Comparison of ENCODE assay signal across 7 mouse cellular contexts in the genomic region with DNA sequence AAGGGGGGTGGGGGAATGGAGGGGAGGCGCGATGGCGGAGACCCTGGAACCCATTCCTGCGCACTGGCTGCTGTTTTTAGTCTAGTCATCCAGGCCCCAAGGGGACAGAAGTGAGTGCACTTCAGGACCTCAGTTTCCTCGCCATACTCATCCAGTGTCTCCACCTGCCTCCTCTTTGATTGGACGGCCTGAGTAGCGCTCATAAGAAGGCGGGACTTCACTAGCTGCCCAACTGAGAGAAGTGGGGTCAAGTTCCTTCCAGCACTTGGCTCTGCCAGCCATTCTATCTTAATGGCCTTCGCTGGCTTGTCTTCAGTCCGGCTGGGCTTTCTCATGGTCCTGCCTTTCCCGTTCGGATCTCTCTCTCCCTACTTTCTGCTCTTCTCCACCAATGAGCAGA. TPM values are rescaled to one million over a fixed set of nuclear protein-coding genes. Genes with fewer than 3 reads are reported as not detected.
DNase-seq lines count a peak whose midpoint lies in the region; ATAC-seq and TF ChIP-seq lines count a peak whose summit lies in the region.

No protein-coding gene starts in this region.

- no peak overlapping the region for H3K27ac ChIP-seq in kidney, adult 2 months (ENCODE audit: insufficient read depth, low read depth, low read length)
- no peak overlapping the region for H3K27ac ChIP-seq in hindbrain, embryonic 11.5 days (ENCODE audit: low read depth, low read length)

- no peak overlapping the region for H3K9ac ChIP-seq in hindbrain, embryonic 11.5 days (ENCODE audit: low read depth, low read length)

- no peak overlapping the region for H3K4me3 ChIP-seq in kidney, adult 2 months (ENCODE audit: insufficient read depth, low read depth, low read length)
- no peak overlapping the region for H3K4me3 ChIP-seq in hindbrain, embryonic 11.5 days (ENCODE audit: low read depth, low read length)

- 32% methylated on average over 12 of the region's 12 CpGs for WGBS in kidney, adult 2 months
- WGBS in hindbrain, embryonic 11.5 days, result 16% methylated on average over 12 of the region's 12 CpGs

- no peaks in the 10 kb centered on the region for H3K36me3 ChIP-seq in kidney, adult 2 months (ENCODE audit: control insufficient read depth, insufficient read depth, low read length)
- H3K36me3 ChIP-seq in hindbrain, embryonic 11.5 days (ENCODE audit: control insufficient read depth, insufficient read depth, low read length), result no peaks in the 10 kb centered on the region

- peak; percentile 40 for DNase-seq in kidney, adult 2 months
- no peak for DNase-seq in kidney, adult 11 months
- DNase-seq in embryo, embryonic 10 days (ENCODE audit: low spot score), result peak; percentile 55
- no peak for DNase-seq in hindbrain, embryonic 11.5 days (ENCODE audit: low spot score)
- peak; percentile 35 for DNase-seq in mesoderm, embryonic 11.5 days (ENCODE audit: low read depth, low spot score)
- DNase-seq in urinary bladder, postnatal 10 days (ENCODE audit: low spot score), result no peak
- no peak for DNase-seq in cerebellum, postnatal 36 days

- H3K9me3 ChIP-seq in hindbrain, embryonic 11.5 days (ENCODE audit: control insufficient read depth, low read length), result no peaks in the 10 kb centered on the region

- ATAC-seq in hindbrain, embryonic 11.5 days (ENCODE audit: low FRiP score), result no peak

- no peak for TF ChIP-seq CTCF in kidney, adult 2 months (conservative IDR thresholded peaks at IDR 0.05; ENCODE audit: insufficient read depth, insufficient read length, low read depth, low read length)

- TF ChIP-seq POLR2A in kidney, adult 2 months (IDR thresholded peaks at IDR 0.05; ENCODE audit: low read depth, low read length), result no peak

- no peaks in the 10 kb centered on the region for H3K4me1 ChIP-seq in kidney, adult 2 months (ENCODE audit: control insufficient read depth, insufficient read depth, low read length)
- H3K4me1 ChIP-seq in hindbrain, embryonic 11.5 days (replicated peaks; ENCODE audit: control insufficient read depth, insufficient read depth, low read length), result no peaks in the 10 kb centered on the region

- H3K27me3 ChIP-seq in kidney, adult 2 months (replicated peaks; ENCODE audit: control insufficient read depth, insufficient read depth, low read length), result no peaks in the 10 kb centered on the region
- H3K27me3 ChIP-seq in hindbrain, embryonic 11.5 days (ENCODE audit: control insufficient read depth, insufficient read depth, low read length), result peaks cover 4% of the 10 kb centered on the region

- H3K4me2 ChIP-seq in hindbrain, embryonic 11.5 days (replicated peaks; ENCODE audit: low read depth, low read length), result 0 out of 2 replicates have a peak overlapping the region, but pooled peaks have one; percentile 7

RNA-seq across cellular contexts. Expression of a gene that starts 10.8 kb away (rescaled TPM):
- 2.9 and 3.1 TPM in 2 replicates for polyA plus RNA-seq in kidney, adult 2 months (2012; rRNA removed)
- 0.37 and 0.46 TPM in 2 replicates for polyA plus RNA-seq in hindbrain, embryonic 11.5 days (2014; fragmentation: Nextera tagmentation; extraction: Ambion mirVana)

RNA-seq across cellular contexts. Expression of a gene that starts 29.2 kb away (rescaled TPM):
- 0.43 and 0.97 TPM in 2 replicates for polyA plus RNA-seq in kidney, adult 2 months (2012; rRNA removed)
- polyA plus RNA-seq in hindbrain, embryonic 11.5 days (2014; fragmentation: Nextera tagmentation; extraction: Ambion mirVana), result 1.7 and 2.6 TPM in 2 replicates

RNA-seq across cellular contexts. Expression of a gene that starts 49.6 kb away (rescaled TPM):
- 39.7 and 42.3 TPM in 2 replicates for polyA plus RNA-seq in kidney, adult 2 months (2012; rRNA removed)
- 1.0 and 1.7 TPM in 2 replicates for polyA plus RNA-seq in hindbrain, embryonic 11.5 days (2014; fragmentation: Nextera tagmentation; extraction: Ambion mirVana)

Comparison
In these comparisons a context has a peak if more than half of its experiments do, and no peak if none do; other contexts are left out.
1. DNase-seq: peak in kidney, adult 2 months (single experiment), embryo, embryonic 10 days (single experiment) and mesoderm, embryonic 11.5 days (single experiment); none in kidney, adult 11 months (single experiment), hindbrain, embryonic 11.5 days (single experiment), urinary bladder, postnatal 10 days (single experiment) and cerebellum, postnatal 36 days (0 of 2).
2. RNA of a gene that starts 49.6 kb away (polyA plus RNA-seq): 39.7 to 42.3 TPM in kidney, adult 2 months; 1.0 to 1.7 TPM in hindbrain, embryonic 11.5 days; every median in the first group is over 10 times any median in the second.